Mouse (Mus musculus): ENCODE measurements around the gene Matk.

Gene Matk

GRCm38 (mm10) chr10:81244146-81244545 lies 8.6 kb upstream of the Matk start:
- DNase-seq: no peak

GRCm38 (mm10) chr10:81244595-81244994 lies 8.1 kb upstream of the Matk start:
- peak; percentile 60 to 64 for DNase-seq

DNA sequence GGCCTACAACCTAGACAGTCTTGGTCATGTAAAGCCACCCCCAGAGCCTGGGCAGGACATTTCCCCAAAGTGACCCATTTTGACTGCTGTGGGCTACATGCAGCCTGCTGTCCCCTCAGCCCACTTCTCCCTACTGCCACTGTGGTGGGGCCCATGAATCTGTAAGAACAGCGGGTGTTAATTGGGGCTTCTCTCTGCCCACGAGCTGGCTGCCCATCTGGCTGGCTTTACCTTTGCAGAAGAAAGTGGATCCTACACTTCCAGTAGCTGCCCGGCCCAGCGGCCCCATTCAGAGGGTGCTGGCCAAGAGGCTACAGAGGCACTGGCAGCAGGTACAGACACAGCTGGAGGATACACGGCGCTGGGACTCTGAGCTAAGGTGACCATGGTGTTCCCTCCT lies 7.6 kb upstream of the Matk start:
- DNase-seq: no peak

GRCm38 (mm10) chr10:81247804-81248203 lies 4.9 kb upstream of the Matk start:
- DNase-seq: no peak

DNA sequence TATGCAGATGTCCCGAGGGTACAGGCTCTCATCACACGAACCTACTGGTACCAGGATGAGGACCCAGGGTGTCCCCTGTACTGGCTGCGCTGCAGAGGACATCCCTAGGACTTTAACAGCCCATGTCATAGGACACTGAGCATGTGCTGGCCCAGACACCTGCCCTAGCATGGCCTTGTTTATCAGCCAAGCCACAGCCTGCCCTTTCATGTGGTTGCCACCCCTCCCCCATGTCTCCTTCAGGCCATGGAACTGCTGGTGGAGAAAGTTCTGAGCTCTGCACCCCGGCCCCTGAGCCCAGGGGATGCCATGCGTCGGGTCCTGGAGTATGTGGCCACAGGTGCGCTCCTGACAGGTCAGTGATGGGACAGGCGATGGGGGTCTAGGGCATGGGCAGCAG lies 3.3 kb upstream of the Matk start:
- no peak for DNase-seq

- DNase-seq: no peak
These were observed 2.2 kb downstream of the Matk start for GRCm38 (mm10) chr10:81254886-81255285.

DNA sequence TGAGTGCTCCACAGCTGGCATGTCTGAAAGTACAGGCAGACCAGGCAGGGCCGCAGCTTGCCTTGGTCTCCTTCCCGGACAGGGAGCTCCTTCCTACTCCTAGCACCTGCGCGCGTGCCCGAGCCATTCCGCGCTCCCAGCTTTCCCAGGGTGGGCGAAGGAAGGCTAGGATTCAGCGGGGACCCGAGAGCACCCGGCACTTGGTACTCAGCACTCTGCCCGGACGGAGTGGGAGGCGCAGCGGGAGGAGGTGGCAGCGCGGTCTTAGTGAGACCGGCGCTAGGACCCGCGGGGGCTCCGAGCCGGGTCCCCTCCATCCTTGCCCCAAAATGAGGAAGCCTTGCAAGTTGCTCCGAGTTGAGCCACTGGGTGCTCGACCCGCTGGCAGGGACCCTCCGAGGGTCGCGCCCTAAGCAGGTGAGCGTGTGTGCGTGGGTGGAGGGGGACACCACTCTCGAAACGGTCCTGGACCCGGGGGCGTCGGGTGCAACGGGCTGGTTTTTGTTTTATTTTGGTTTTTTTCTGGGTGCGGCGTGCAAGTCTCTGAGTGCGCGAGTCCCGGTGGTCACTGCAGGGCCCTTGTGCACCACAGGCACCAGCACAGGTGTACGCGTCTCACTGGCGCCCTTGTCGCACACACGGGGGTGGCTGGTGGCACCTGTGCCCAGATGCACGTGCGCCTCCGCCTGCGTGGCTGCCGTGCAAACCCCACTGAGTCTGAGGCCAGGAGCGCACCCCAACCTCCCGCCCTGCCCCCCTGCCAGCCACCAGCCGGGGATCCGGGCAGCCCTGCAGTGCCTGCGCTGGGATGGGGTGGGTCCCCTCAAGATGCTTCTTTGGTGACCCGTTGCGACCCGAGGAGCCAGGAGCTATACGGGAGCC lies 4.7 kb downstream of the Matk start:
- DNase-seq: peak in 1 of 2 experiments; percentile 53

GRCm38 (mm10) chr10:81259225-81259884 lies 6.6 kb downstream of the Matk start:
- no peak for DNase-seq

- no peak for DNase-seq
These were observed 8.3 kb downstream of the Matk start for GRCm38 (mm10) chr10:81261025-81261424.

DNA sequence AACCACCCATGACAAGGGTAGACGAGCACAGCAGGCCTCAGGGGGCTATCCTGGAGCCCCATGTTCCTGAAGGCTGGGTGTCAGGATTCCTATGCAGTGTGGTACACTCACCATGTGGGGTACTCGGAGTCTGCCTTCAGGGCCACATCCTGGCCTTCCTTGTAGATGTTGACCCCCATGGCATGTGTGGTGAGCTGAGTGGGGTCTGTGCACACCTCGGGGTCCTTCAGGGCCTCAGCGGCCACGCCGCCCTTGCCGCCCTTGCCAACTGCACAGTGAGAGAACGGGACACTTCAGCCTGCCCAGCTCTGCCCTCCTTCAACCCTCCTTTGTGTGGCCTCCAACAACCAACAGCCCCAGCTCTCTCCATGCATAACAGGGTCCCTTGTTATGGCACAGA lies 12.8 kb downstream of the Matk start:
- DNase-seq: no peak

- DNase-seq: peak; percentile 92 to 94
These were observed 13.7 kb downstream of the Matk start, which contains the start of the genes Mrpl54 and Apba3 for GRCm38 (mm10) chr10:81266211-81267105. Gene Mrpl54 (minus strand): TSS chr10:81266934. Gene Apba3 (plus strand): TSS chr10:81266960.

DNA sequence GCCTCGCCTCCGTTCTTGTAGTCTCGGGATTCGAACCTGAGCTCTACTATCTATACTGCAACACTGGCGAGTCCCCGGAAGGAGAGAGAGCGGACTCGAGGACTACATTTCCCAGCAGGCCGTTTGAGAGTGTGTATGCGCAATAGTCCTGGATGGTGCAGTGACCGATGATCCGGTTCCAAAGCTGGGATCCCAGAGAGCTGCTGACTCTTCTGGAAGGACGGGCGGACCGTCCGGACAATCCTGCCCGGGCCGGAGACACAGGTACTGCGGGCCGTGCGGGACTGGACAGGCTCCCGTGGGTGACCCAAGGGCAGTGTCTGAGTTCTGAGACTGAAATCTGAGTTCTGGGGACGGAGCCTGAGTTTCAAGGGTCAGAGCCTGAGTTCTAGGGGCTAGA lies 15.3 kb downstream of the Matk start:
- DNase-seq: peak in 1 of 2 experiments; percentile 69

DNA sequence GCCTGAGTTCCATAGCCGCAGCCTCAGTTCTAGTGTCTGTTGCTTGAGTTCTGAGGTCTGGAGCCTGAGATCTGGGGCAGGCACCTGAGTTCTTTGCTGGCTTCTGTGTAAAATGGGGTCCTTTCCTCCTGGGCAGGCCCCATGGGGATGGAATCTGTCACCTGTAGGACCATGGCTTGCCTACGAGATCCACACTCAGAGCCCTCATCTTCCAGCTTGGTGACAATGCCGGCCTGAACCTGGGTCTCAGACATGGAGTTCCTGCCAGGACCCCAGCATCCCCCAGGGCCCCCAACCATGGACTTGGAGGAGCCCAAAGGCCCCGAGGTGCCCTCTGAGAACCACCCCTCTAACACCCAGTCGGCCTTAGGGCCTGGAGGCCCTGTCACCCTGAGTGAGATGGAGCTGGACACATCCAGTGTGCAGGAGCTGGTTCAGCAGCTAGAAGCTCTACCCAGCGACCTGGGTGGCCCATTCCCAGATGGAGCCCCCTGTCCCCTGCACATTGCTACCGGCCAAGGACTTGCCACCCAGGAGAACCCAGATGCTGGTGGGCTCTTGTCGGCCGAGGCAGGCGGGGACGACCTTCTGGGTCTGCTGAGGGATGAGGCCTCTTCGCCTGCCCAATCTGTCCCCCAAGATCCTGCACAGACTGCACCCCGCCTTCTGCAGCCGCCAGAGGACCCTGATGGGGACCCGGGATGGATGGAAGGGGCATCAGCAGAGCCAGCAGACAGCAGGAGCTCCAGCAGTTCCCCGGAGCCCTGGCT lies 16.1 kb downstream of the Matk start:
- no peak for DNase-seq

GRCm38 (mm10) chr10:81272356-81272755 lies 19.6 kb downstream of the Matk start:
- no peak for DNase-seq

- no peak for DNase-seq
These were observed 21.1 kb downstream of the Matk start for GRCm38 (mm10) chr10:81273842-81274241.

- DNase-seq: no peak
These were observed 24.9 kb downstream of the Matk start for GRCm38 (mm10) chr10:81277676-81278075.

- DNase-seq: no peak
These were observed 26.8 kb downstream of the Matk start for GRCm38 (mm10) chr10:81279496-81279895.

DNA sequence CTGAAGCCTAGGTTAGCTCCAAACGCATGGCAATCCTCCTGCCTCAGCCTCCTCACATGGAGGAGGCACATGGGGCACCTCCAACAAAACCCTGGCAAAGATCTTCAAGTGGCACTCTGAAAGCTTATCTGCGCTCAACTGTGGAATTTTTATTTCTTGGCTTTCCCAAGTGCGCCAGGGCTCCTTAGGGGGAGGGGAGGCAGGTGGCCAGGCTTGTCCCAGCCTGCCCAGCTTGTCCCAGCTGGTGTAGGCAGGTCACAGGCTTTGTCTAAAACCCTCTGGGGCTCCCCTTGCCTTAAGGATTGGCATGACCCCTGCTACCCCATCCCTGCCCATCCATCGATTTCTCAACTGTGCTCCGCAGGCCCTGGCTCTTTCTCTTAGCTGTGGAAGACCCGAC lies 31.5 kb downstream of the Matk start:
- DNase-seq: no peak

- no peak for DNase-seq
These were observed 32.0 kb downstream of the Matk start for GRCm38 (mm10) chr10:81284719-81285118.

GRCm38 (mm10) chr10:81285694-81286450 lies 33.1 kb downstream of the Matk start:
- peak; percentile 87 to 89 for DNase-seq

GRCm38 (mm10) chr10:81286586-81286985 lies 33.9 kb downstream of the Matk start:
- no peak for DNase-seq
